ENCODE assay signal across 13 mouse cellular contexts in genomic region chr3:105916455-105916854, GRCm38 (mm10). TPM values are rescaled to one million over a fixed set of nuclear protein-coding genes. Genes with fewer than 3 reads are reported as not detected.
DNase-seq lines count a peak whose midpoint lies in the region; TF ChIP-seq lines count a peak whose summit lies in the region.
"Not testable (repeated sequence)": the region's sequence is repeated elsewhere in the genome, so short reads cannot be mapped to it uniquely, and the experiment has no call there.
"Had no signal": no experiment of that assay in that cellular context is flagged by ENCODE, and none has a peak within 500 bp of the region (broad histone marks: within the 10 kb centered on the region; RNA-seq: fewer than 3 reads in every experiment).

No protein-coding gene starts in this region.

- DNase-seq in MEL (ENCODE audit: low read depth, low spot score): not testable (repeated sequence)

- peaks cover 42 to 72% of the 10 kb centered on the region in 2 experiments for H3K4me1 ChIP-seq in MEL (ENCODE audit: control insufficient read depth in 1 of 2, insufficient read depth in 2 of 2, low read length in 2 of 2)
- H3K4me1 ChIP-seq in megakaryocyte, embryonic 14.5 days: peaks cover 99% of the 10 kb centered on the region

- H3K4me3 ChIP-seq in MEL (ENCODE audit: control insufficient read depth in 1 of 2, insufficient read depth in 1 of 2, low read depth in 2 of 2, low read length in 2 of 2): not testable (repeated sequence)
- H3K4me3 ChIP-seq in megakaryocyte, embryonic 14.5 days (replicated peaks): peak overlapping the region; percentile 85

- H3K79me2 ChIP-seq in MEL (ENCODE audit: control insufficient read depth, insufficient read depth, low read length, poor library complexity): not testable (repeated sequence)

- not testable (repeated sequence) for H3K27ac ChIP-seq in MEL (ENCODE audit: control insufficient read depth, low read depth, low read length)

- not testable (repeated sequence) for H3K27me3 ChIP-seq in MEL (ENCODE audit: control insufficient read depth in 1 of 2, insufficient read depth in 2 of 2, low read length in 2 of 2); megakaryocyte, embryonic 14.5 days (replicated peaks)

- not testable (repeated sequence) for H3K9ac ChIP-seq in MEL (ENCODE audit: control insufficient read depth, low read depth, low read length, poor library complexity, severe bottlenecking)

- not testable (repeated sequence) for H3K9me3 ChIP-seq in MEL (replicated peaks; ENCODE audit: insufficient read depth, low read length); megakaryocyte, embryonic 14.5 days

- not testable (repeated sequence) for TF ChIP-seq RAD21 in MEL (IDR thresholded peaks at IDR 0.05; ENCODE audit: low read depth, low read length)

- TF ChIP-seq CTCF in MEL (IDR thresholded peaks at IDR 0.05 in 2 of 3, conservative IDR thresholded peaks at IDR 0.05 in 1 of 3; ENCODE audit: control insufficient read depth in 1 of 3, insufficient read depth in 1 of 3, low read depth in 2 of 3, low read length in 3 of 3, poor library complexity in 1 of 3, severe bottlenecking in 1 of 3): not testable (repeated sequence)

- peak; percentile 36 to 51; a peak in 2 of 4 replicates for TF ChIP-seq EP300 in MEL (IDR thresholded peaks at IDR 0.05; ENCODE audit: low read depth in 1 of 2, low read length in 2 of 2)

- not testable (repeated sequence) for TF ChIP-seq POLR2A in MEL (IDR thresholded peaks at IDR 0.05; ENCODE audit: control insufficient read depth in 1 of 2, insufficient read depth in 1 of 2, low read depth in 1 of 2, low read length in 2 of 2, poor library complexity in 1 of 2)

- peaks cover 0 to 69% of the 10 kb centered on the region in 2 experiments; a peak in 2 of 4 replicates for H3K36me3 ChIP-seq in MEL (ENCODE audit: control insufficient read depth in 1 of 2, insufficient read depth in 2 of 2, low read length in 2 of 2)
- peaks cover 73% of the 10 kb centered on the region for H3K36me3 ChIP-seq in megakaryocyte, embryonic 14.5 days (replicated peaks; ENCODE audit: low read length)

TF ChIP-seq in MEL, 35 proteins besides CTCF, POLR2A, EP300 and RAD21:
- TF ChIP-seq ETS1 (IDR thresholded peaks at IDR 0.05; ENCODE audit: low read depth, low read length) (peak; percentile 64; the same call in 1 of the 2 replicates), TCF12 (IDR thresholded peaks at IDR 0.05; ENCODE audit: low read depth, low read length) (peak; percentile 77), RCOR1 (IDR thresholded peaks at IDR 0.05; ENCODE audit: low read depth, low read length) (peak; percentile 52; the same call in 1 of the 2 replicates)

RNA-seq across cellular contexts. Expression of gene I830077J02Rik, which starts 16.0 kb away (rescaled TPM):
- 2.8 and 5.9 TPM in 2 replicates for total RNA-seq in MEL (2012; rRNA removed)
- polyA plus RNA-seq in MEL (2012; ENCODE audit: insufficient read depth in 1 of 2, insufficient read length in 2 of 2, low read depth in 1 of 2, low replicate concordance in 2 of 2, missing spikeins in 1 of 2): 1 to 10 TPM in 1 of 2 experiments, not detected in 1; 9.4 TPM
- polyA plus RNA-seq in megakaryocyte, embryonic 14.5 days (2012; ENCODE audit: insufficient read depth, low replicate concordance): 34.4 and 41.9 TPM in 2 replicates

RNA-seq across cellular contexts. Expression of gene Wdr77, which starts 42.7 kb away (rescaled TPM):
- total RNA-seq in MEL (2012; rRNA removed): 103 and 116 TPM in 2 replicates
- 100 to 1,000 TPM in 1 of 2 experiments, not detected in 1; 204 TPM for polyA plus RNA-seq in MEL (2012; ENCODE audit: insufficient read depth in 1 of 2, insufficient read length in 2 of 2, low read depth in 1 of 2, low replicate concordance in 2 of 2, missing spikeins in 1 of 2)
- 39.6 and 78.6 TPM in 2 replicates for polyA plus RNA-seq in megakaryocyte, embryonic 14.5 days (2012; ENCODE audit: insufficient read depth, low replicate concordance)

RNA-seq across cellular contexts. Expression of gene Atp5f1, which starts 43.4 kb away (rescaled TPM):
- 309 and 313 TPM in 2 replicates for total RNA-seq in MEL (2012; rRNA removed)
- 100 to 1,000 TPM in 1 of 2 experiments, not detected in 1; 344 TPM for polyA plus RNA-seq in MEL (2012; ENCODE audit: insufficient read depth in 1 of 2, insufficient read length in 2 of 2, low read depth in 1 of 2, low replicate concordance in 2 of 2, missing spikeins in 1 of 2)
- polyA plus RNA-seq in megakaryocyte, embryonic 14.5 days (2012; ENCODE audit: insufficient read depth, low replicate concordance): 260 and 290 TPM in 2 replicates

RNA-seq across cellular contexts. Expression of gene Tmigd3, which starts 45.8 kb away (rescaled TPM):
- total RNA-seq in MEL (2012; rRNA removed): 0.27 and 0.39 TPM in 2 replicates
- polyA plus RNA-seq in MEL (2012; ENCODE audit: insufficient read depth in 1 of 2, insufficient read length in 2 of 2, low read depth in 1 of 2, low replicate concordance in 2 of 2, missing spikeins in 1 of 2): under 1 TPM in 1 of 2 experiments, not detected in 1; 0.36 TPM
- not detected in 2 replicates for polyA plus RNA-seq in megakaryocyte, embryonic 14.5 days (2012; ENCODE audit: insufficient read depth, low replicate concordance)
- total RNA-seq: adrenal gland, adult 18-20 months; adrenal gland, adult 2 months; adrenal gland, adult 8-10 months; adrenal gland, postnatal 14 days; adrenal gland, postnatal 25 days; ES-E14 had no signal
- polyA plus RNA-seq: activated CD4-positive, CD25-positive, alpha-beta regulatory T cell, adult 4 months; adrenal gland, adult 2 months; C2C12; CD4-positive, CD25-positive, alpha-beta regulatory T cell, adult 4 months; Patski had no signal

RNA-seq across cellular contexts. Expression of gene Adora3, which starts 45.8 kb away (rescaled TPM):
- total RNA-seq in MEL (2012; rRNA removed): 0.36 and 0.42 TPM in 2 replicates
- under 1 TPM in 1 of 2 experiments, not detected in 1; 0.65 TPM for polyA plus RNA-seq in MEL (2012; ENCODE audit: insufficient read depth in 1 of 2, insufficient read length in 2 of 2, low read depth in 1 of 2, low replicate concordance in 2 of 2, missing spikeins in 1 of 2)
- polyA plus RNA-seq in megakaryocyte, embryonic 14.5 days (2012; ENCODE audit: insufficient read depth, low replicate concordance): 0.19 TPM in 1 of 2 replicates, not detected in the other
- total RNA-seq: adrenal gland, postnatal 25 days; ES-E14 had no signal
- polyA plus RNA-seq: C2C12; CD4-positive, CD25-positive, alpha-beta regulatory T cell, adult 4 months; G1E; Patski had no signal
